Mouse (Mus musculus): ENCODE data around the gene Csad. TPM values are rescaled to one million over a fixed set of nuclear protein-coding genes. Genes with fewer than 3 reads are reported as not detected.

Csad gene
- polyA plus RNA-seq, 1 experiment from 2014 or later: 26.8 TPM

- no peaks in the 10 kb centered on the region for H3K9me3 ChIP-seq (ENCODE audit: control insufficient read depth)
- no peak for ATAC-seq
- no peaks in the 10 kb centered on the region for H3K36me3 ChIP-seq (ENCODE audit: control insufficient read depth, insufficient read depth)
- no peak overlapping the region for H3K4me2 ChIP-seq (replicated peaks; ENCODE audit: low read depth)
- no peak for TF ChIP-seq CTCF (IDR thresholded peaks at IDR 0.05; ENCODE audit: low read depth)
- no peak overlapping the region for H3K4me3 ChIP-seq (ENCODE audit: low read depth, low read length)
- H3K27ac ChIP-seq (ENCODE audit: low read depth, low read length): no peak overlapping the region
- no peak overlapping the region for H3K9ac ChIP-seq (ENCODE audit: low read depth, low read length)
- no peaks in the 10 kb centered on the region for H3K27me3 ChIP-seq (replicated peaks; ENCODE audit: control insufficient read depth, insufficient read depth, low read length)
- WGBS: 69% methylated on average over 4 of the region's 4 CpGs
- peaks cover 6% of the 10 kb centered on the region; the same call in 1 of the 2 replicates for H3K4me1 ChIP-seq (replicated peaks; ENCODE audit: control insufficient read depth, insufficient read depth, low read length)
These were observed 5.7 kb downstream of the Csad start for GRCm38 (mm10) chr15:102198841-102199240.

GRCm38 (mm10) chr15:102195373-102195772 lies 9.2 kb downstream of the Csad start:
- ATAC-seq: no peak
- Histone ChIP-seq H3K4me1 (replicated peaks; ENCODE audit: control insufficient read depth, insufficient read depth, low read length) (no peaks in the 10 kb centered on the region), H3K36me3 (ENCODE audit: control insufficient read depth, insufficient read depth) (no peaks in the 10 kb centered on the region), H3K4me2 (replicated peaks; ENCODE audit: low read depth) (no peak overlapping the region), H3K4me3 (ENCODE audit: low read depth, low read length) (no peak overlapping the region), H3K27me3 (replicated peaks; ENCODE audit: control insufficient read depth, insufficient read depth, low read length) (no peaks in the 10 kb centered on the region), H3K9ac (ENCODE audit: low read depth, low read length) (no peak overlapping the region), H3K9me3 (ENCODE audit: control insufficient read depth) (no peaks in the 10 kb centered on the region), H3K27ac (ENCODE audit: low read depth, low read length) (no peak overlapping the region)
- WGBS: 60% methylated on average over 4 of the region's 4 CpGs
- no peak for TF ChIP-seq CTCF (IDR thresholded peaks at IDR 0.05; ENCODE audit: low read depth)

- Histone ChIP-seq H3K4me1 (replicated peaks; ENCODE audit: control insufficient read depth, insufficient read depth, low read length) (no peaks in the 10 kb centered on the region), H3K27me3 (replicated peaks; ENCODE audit: control insufficient read depth, insufficient read depth, low read length) (no peaks in the 10 kb centered on the region), H3K4me3 (ENCODE audit: low read depth, low read length) (no peak overlapping the region), H3K27ac (ENCODE audit: low read depth, low read length) (no peak overlapping the region), H3K9me3 (ENCODE audit: control insufficient read depth) (no peaks in the 10 kb centered on the region), H3K4me2 (replicated peaks; ENCODE audit: low read depth) (no peak overlapping the region), H3K9ac (ENCODE audit: low read depth, low read length) (no peak overlapping the region), H3K36me3 (ENCODE audit: control insufficient read depth, insufficient read depth) (no peaks in the 10 kb centered on the region)
- no peak for TF ChIP-seq CTCF (IDR thresholded peaks at IDR 0.05; ENCODE audit: low read depth)
- 78% methylated on average over 4 of the region's 4 CpGs for WGBS
- no peak for ATAC-seq
These were observed 10.1 kb downstream of the Csad start for GRCm38 (mm10) chr15:102194439-102194838.

GRCm38 (mm10) chr15:102193652-102194051 lies 10.9 kb downstream of the Csad start:
- H3K4me2 ChIP-seq (replicated peaks; ENCODE audit: low read depth): no peak overlapping the region
- H3K27ac ChIP-seq (ENCODE audit: low read depth, low read length): no peak overlapping the region
- no peaks in the 10 kb centered on the region for H3K36me3 ChIP-seq (ENCODE audit: control insufficient read depth, insufficient read depth)
- TF ChIP-seq CTCF (IDR thresholded peaks at IDR 0.05; ENCODE audit: low read depth): no peak
- no peak overlapping the region for H3K9ac ChIP-seq (ENCODE audit: low read depth, low read length)
- no peaks in the 10 kb centered on the region for H3K27me3 ChIP-seq (replicated peaks; ENCODE audit: control insufficient read depth, insufficient read depth, low read length)
- no peak overlapping the region for H3K4me3 ChIP-seq (ENCODE audit: low read depth, low read length)
- H3K9me3 ChIP-seq (ENCODE audit: control insufficient read depth): no peaks in the 10 kb centered on the region
- ATAC-seq: no peak
- 77% methylated on average over 4 of the region's 4 CpGs for WGBS
- no peaks in the 10 kb centered on the region for H3K4me1 ChIP-seq (replicated peaks; ENCODE audit: control insufficient read depth, insufficient read depth, low read length)

- TF ChIP-seq CTCF (IDR thresholded peaks at IDR 0.05; ENCODE audit: low read depth): no peak
- no peaks in the 10 kb centered on the region for H3K27me3 ChIP-seq (replicated peaks; ENCODE audit: control insufficient read depth, insufficient read depth, low read length)
- no peaks in the 10 kb centered on the region for H3K4me1 ChIP-seq (replicated peaks; ENCODE audit: control insufficient read depth, insufficient read depth, low read length)
- no peaks in the 10 kb centered on the region for H3K36me3 ChIP-seq (ENCODE audit: control insufficient read depth, insufficient read depth)
- no peak overlapping the region for H3K27ac ChIP-seq (ENCODE audit: low read depth, low read length)
- H3K9me3 ChIP-seq (ENCODE audit: control insufficient read depth): no peaks in the 10 kb centered on the region
- H3K4me2 ChIP-seq (replicated peaks; ENCODE audit: low read depth): no peak overlapping the region
- no peak overlapping the region for H3K9ac ChIP-seq (ENCODE audit: low read depth, low read length)
- 34% methylated on average over 5 of the region's 5 CpGs for WGBS
- no peak overlapping the region for H3K4me3 ChIP-seq (ENCODE audit: low read depth, low read length)
- no peak for ATAC-seq
These were observed 11.6 kb downstream of the Csad start for GRCm38 (mm10) chr15:102192820-102193386.

- no peak for ATAC-seq
- no peaks in the 10 kb centered on the region for H3K36me3 ChIP-seq (ENCODE audit: control insufficient read depth, insufficient read depth)
- no peak overlapping the region for H3K9ac ChIP-seq (ENCODE audit: low read depth, low read length)
- H3K27me3 ChIP-seq (replicated peaks; ENCODE audit: control insufficient read depth, insufficient read depth, low read length): no peaks in the 10 kb centered on the region
- no peaks in the 10 kb centered on the region for H3K4me1 ChIP-seq (replicated peaks; ENCODE audit: control insufficient read depth, insufficient read depth, low read length)
- no peak overlapping the region for H3K27ac ChIP-seq (ENCODE audit: low read depth, low read length)
- H3K4me2 ChIP-seq (replicated peaks; ENCODE audit: low read depth): no peak overlapping the region
- no peak overlapping the region for H3K4me3 ChIP-seq (ENCODE audit: low read depth, low read length)
- no peak for TF ChIP-seq CTCF (IDR thresholded peaks at IDR 0.05; ENCODE audit: low read depth)
- no peaks in the 10 kb centered on the region for H3K9me3 ChIP-seq (ENCODE audit: control insufficient read depth)
- 53% methylated on average over 7 of the region's 7 CpGs for WGBS
These were observed 12.2 kb downstream of the Csad start for GRCm38 (mm10) chr15:102192271-102192812.

Measured in intestine, postnatal 0 days (tissue).